Mouse (Mus musculus): ENCODE measurements around the gene 4930402H24Rik.
"Not testable (repeated sequence)": the region's sequence is repeated elsewhere in the genome, so short reads cannot be mapped to it uniquely, and the experiment has no call there.

Gene 4930402H24Rik

DNA sequence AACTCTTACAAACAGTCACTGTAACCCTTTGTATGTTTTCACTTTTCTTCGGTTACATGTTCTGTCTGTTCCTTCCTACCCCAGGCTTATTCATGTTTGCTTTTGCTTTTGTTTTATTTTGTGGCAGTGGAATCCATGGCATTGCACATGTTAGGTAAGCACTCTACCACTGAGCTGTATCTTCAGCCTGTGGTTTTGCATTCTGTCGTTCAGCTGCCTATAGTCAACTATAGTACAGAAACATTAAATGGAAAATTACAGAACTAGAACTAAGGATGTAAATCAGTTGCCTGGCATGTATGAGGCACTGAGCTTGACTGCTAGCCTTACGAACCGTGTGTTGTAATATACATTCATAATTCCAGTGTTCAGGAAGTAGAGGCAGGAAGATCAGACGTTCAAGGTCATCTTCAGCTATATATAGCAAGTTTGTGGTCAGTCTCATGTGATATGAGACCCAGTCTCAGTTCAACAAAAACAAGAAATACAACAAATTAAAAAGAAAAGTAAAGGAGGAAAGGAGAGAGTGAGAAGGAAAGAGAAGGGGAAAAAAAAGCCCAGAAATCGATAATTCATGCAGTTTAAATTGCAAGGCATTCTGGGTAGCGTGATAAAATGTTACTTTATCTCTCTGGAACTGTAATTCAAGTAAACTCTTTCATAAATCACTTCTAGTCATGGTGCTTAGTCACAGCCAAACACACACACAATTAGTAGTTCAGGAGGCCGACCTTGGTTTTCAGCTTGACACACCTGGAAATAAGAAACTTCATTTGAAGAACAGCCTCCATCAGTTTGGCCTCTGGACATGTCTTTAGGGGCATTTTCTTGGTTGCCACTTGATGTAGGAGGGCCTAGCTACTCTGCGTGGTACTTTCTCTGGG, 54.6 kb downstream of the 4930402H24Rik start:
- no peak for DNase-seq

DNA sequence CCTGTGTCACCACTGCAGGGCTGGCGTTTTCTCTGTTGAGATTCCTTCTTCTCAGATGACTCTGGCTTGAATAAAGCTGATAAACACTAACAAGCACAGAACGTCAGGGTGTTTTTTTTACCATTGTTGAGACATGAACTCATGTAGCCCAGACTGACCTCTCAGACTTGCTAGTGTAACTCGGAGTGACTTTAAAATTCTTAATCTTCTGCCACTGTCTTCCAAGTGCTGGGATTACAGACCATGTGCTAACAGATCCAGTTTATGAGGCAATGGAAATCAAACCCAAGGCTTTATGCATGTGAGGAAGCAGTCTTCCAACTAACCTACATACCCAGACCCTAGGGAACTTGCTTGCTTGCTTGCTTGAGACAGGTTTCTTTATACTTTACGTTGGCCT, 56.5 kb downstream of the 4930402H24Rik start:
- no peak for DNase-seq

DNA sequence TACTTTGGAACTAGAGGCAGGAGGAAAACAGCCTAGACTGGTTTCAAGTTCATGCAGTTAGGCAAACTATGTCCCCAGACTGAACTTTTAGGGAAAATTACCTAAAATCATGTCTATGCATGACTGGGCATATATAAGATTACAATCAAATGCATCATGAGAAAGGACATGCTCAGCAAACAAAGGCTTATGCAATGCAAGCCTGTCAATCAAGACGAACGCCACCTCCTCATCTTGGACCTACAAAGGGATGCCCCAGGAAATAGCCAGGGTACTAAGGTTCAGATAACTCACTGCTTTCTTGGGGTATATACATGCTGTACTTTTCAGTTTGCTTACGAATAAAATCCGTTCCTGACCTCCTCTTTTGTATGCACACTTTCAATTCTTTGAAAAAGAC, 57.9 kb downstream of the 4930402H24Rik start:
- no peak for DNase-seq

- DNase-seq, result no peak
Measured at GRCm38 (mm10) chr2:130843623-130844022, 62.6 kb downstream of the 4930402H24Rik start.

GRCm38 (mm10) chr2:130840846-130841245, 65.4 kb downstream of the 4930402H24Rik start:
- DNase-seq, result peak; percentile 25 to 73

DNA sequence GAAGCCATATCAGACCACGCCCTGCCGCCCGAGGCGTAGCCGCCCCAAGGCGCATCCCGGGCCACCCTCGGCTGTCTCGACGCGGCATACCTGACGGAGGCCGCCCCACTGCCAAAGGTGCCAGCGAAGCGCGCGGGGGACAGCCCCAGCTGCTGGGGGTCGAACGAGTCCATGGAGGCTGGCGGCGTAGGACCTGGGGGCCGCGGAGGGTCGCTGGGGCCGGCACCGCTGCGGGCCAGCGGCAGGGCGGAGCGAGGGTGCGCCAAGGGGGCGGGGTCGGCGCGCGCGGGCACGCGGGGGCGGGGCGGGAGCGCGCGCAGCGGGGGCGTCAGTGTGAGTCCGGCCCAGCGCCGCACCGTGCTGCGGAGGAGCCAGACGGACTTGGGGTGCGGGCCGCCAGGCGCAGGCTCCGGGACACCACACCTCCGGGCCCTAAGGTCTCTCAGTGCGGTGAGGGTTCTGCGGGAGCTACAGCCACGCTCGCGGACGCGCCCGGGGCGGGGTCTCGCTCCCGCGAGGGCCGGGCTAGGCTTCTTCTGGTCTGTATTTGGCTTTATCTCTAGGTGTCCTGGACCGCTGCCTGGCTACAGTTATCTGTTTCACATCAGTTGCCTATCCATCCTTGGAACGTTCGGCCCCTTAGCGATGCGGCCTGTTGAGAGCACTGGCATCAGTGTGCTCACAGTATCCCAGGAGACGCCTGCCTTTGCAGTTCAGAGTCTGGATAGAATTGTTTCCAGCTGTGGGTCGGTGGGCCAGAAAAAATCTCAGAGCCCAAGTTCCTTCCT, 66.1 kb downstream of the 4930402H24Rik start:
- DNase-seq, result peak; percentile 82 to 85

GRCm38 (mm10) chr2:130839528-130839873, 66.7 kb downstream of the 4930402H24Rik start:
- DNase-seq, result no peak

- DNase-seq, result no peak
Measured at GRCm38 (mm10) chr2:130839084-130839483, 67.1 kb downstream of the 4930402H24Rik start.

DNA sequence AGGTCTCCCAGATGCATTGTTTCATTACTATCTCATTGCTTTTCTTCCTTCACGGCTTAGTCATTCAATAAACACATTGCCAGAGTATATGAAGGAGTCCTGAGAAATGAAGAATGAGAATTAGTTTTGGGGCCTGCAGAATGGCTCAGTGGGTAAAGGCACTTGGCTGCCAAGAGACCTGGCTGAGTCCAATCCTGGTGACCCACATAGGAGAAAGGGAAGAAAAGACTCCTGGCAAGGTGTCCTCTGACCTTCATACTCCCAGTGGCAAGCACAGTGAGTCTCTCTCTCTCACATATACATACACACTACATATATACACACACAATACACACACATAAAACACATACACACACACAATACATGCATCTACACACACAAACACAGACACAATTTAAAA, 68.1 kb downstream of the 4930402H24Rik start:
- no peak for DNase-seq

DNA sequence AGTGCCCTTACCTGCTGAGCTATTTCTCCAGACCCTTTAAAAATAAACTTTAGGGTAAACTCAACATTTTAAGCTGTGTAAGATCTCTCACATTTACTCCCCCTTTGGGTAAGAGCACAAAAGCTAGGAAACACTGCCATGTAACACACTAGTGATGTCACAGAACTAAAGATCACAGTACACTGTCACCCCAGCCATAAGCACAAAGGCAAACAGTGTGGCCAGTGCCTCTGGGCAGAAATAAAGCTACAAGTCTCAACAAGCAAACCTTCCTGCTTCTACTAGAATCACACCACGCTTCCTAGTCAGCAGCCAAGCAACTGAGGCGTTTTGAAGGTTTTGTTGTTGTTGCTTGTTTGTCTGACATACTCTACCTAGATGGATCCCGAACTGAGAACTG, 72.5 kb downstream of the 4930402H24Rik start:
- no peak for DNase-seq

DNA sequence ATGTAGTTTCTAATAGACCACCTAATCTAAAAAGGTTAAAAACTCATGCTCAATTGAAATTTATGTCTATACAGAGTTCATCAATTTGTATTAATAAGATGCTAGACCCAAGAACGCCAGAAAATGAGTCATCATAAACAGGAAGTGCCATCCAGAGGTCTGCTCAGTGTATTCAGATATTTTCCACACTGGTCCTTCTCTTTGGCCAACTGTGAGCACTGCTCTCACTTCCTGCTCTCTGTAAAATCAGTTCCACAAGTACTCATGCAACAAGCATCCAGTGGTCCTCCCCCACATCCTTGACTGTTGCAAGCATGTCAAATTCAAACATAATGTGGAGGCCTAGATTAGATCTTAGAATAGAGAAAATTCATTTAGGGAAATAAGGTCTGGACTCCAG, 73.6 kb downstream of the 4930402H24Rik start:
- DNase-seq, result no peak

DNA sequence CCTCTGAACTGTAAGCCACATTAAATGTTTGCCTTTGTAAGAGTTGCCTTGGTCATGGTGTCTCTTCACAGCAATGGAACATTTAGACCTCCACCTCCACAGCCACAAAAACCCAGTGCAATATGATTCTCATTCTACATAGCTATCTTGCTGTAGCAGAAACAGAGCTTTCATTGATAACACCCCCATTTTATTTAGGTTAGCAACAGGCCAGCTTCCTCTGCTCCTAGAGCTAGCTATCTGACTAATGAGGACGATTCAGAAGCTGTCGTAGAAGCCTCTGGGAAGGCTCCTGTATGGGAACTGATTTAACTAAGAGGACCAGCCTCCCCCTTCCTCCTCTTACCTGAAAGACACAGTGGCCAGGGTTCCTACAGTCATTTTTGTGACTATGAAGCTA, 74.2 kb downstream of the 4930402H24Rik start:
- DNase-seq, result no peak

DNA sequence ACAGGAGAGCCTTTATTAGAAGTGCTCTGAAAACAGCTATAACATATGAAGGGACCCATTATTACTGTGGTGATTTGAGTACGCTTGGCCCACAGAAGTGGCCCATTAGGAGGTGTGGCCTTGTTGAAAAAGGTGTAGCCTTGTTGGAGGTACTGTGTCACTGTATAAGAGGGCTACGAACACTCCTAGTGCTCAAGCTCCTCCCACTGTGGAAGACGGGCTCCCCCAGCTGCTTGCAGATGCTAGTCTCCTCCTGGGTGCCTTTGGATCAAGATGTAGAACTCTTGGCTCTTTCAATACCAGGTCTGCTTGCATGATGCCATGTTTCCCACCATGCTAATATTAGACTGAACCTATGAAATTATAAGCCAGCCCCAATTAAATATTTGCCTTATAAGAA, 76.0 kb downstream of the 4930402H24Rik start:
- peak in 1 of 2 experiments; percentile 12 for DNase-seq

GRCm38 (mm10) chr2:130829496-130829895, 76.7 kb downstream of the 4930402H24Rik start:
- no peak for DNase-seq

GRCm38 (mm10) chr2:130828668-130829067, 77.5 kb downstream of the 4930402H24Rik start:
- DNase-seq, result no peak

DNA sequence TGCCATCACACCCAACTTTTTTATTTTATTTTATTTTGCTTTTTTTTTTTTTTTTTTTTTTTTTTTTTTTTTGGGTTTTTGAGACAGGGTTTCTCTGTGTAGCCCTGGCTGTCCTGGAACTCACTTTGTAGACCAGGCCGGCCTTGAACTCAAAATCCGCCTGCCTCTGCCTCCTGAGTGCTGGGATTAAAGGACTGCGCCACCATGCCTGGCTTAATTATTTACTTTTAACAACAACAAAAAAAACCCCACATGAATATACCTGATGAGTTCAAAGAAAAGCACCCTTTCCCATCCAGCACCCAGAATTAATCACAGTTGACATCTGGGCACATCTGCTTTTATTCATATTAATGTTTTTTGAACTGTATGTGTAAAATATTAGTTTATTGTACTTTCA, 78.1 kb downstream of the 4930402H24Rik start:
- not testable (repeated sequence) for DNase-seq

- peak; percentile 30 to 49 for DNase-seq
Measured at GRCm38 (mm10) chr2:130827410-130827809, 78.8 kb downstream of the 4930402H24Rik start.

DNA sequence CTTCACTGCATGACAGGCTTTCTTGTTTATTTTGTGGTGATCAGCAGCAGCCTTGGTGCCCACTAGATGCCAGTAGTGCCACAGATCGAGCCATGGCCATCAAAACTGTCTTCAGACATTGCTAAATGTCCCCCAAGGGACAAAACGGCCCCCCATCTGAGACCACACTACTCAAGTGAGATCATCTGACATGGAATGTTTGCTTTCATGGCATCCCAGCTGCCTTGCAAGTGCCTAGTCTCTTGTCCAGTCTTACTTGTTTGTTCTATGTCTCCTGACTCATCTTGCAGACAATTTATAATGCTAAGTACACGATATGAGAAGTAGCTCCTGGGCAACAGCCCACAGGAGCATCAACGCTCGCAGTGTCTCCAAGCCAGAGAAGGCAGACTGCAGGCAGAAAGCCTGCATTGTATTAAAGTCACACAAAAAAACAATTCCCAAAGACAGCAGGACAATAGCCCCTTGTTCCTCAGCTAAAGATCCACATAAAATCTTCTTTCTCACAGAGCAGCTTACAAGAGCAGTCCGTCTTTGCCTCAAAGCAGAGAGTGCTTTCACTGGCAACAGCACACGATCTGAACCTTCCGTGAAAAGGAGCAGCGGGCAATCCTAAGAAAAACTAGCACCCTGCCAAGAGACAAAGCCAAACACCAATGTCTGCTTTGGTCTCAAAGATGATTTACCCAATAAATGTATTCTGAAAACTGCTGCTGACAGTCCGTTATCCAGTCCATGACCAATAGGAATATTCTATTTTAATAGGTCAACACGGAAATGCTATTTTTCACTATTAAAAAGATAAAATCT, 87.2 kb downstream of the 4930402H24Rik start:
- DNase-seq, result no peak

DNA sequence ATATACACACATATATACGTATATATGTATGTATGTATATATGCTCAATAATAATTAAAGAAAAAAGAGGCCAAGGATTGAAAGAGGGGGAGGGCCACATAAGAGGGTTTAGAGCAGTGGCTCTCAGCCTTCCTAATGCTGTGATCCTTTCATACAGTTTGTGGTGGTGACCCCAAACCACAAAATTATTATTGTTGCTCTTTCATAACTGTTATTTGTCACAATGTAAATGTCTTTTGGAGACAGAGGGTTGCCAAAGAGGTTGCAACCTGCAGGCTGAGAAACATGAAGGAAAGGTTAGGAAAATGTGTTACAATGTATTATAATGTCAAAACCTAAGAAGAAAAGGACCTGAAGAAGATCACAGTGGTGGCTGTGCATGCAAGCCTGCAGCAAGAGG, 88.3 kb downstream of the 4930402H24Rik start:
- no peak for DNase-seq

GRCm38 (mm10) chr2:130816205-130816604, 90.0 kb downstream of the 4930402H24Rik start:
- DNase-seq, result no peak

- DNase-seq, result no peak
Measured at GRCm38 (mm10) chr2:130814492-130814891, 91.7 kb downstream of the 4930402H24Rik start.

GRCm38 (mm10) chr2:130813729-130814128, 92.5 kb downstream of the 4930402H24Rik start:
- no peak for DNase-seq

DNA sequence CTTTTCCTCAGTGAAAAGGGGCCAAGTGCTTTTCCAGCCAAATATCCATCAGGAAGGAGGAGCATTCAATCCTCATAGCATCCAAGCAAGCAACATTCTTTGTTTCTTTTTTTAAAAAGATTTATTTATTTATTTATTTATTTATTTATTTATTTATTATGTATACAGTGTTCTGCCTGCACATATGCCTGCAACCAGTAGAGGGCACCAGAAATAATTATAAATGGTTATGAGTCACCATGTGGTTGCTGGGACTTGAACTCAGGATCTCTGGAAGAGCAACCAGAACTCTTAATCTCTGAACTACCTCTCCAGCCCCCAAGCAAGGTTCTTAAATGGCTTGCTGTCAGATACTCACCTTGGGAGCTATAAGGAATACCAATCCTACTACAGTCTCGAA, 93.7 kb downstream of the 4930402H24Rik start:
- DNase-seq, result no peak

Data from lung, postnatal 4 days (tissue).